Mouse (Mus musculus) ES-Bruce4 (cell line): ENCODE results near the gene Eapp. TPM values are rescaled to one million over a fixed set of nuclear protein-coding genes. Genes with fewer than 3 reads are reported as not detected.
A peak's percentile ranks its signal among the peaks of the same experiment; 100 is the strongest.

Experiments
- H3K27ac ChIP-seq: 2 replicates; pipeline ENCODE4 v1.5.1; 2012; ENCODE audit warnings: low read length, inconsistent platforms; ENCODE audit not compliant: insufficient read depth
- H3K27me3 ChIP-seq: 2 replicates; pipeline ENCODE4 v1.6.1; 2012; ENCODE audit warnings: mild to moderate bottlenecking, low read length, inconsistent platforms; ENCODE audit not compliant: control insufficient read depth, poor library complexity, insufficient read depth, severe bottlenecking
- H3K36me3 ChIP-seq: 2 replicates; pipeline ENCODE4 v1.6.1; 2012; ENCODE audit warnings: inconsistent platforms, mild to moderate bottlenecking, low read length, moderate library complexity; ENCODE audit not compliant: control insufficient read depth, poor library complexity, insufficient read depth, severe bottlenecking
- H3K4me1 ChIP-seq: one replicate; pipeline ENCODE4 v1.8.1; 2011; ENCODE audit warnings: low read length; ENCODE audit not compliant: control insufficient read depth, insufficient read depth
- H3K4me3 ChIP-seq: 2 replicates; pipeline ENCODE4 v1.5.1; 2011; ENCODE audit warnings: low read depth, mild to moderate bottlenecking, low read length
- H3K9ac ChIP-seq: 2 replicates; pipeline ENCODE4 v1.6.1; 2012; ENCODE audit warnings: low read depth, mild to moderate bottlenecking, inconsistent platforms; ENCODE audit not compliant: poor library complexity, severe bottlenecking
- H3K9me3 ChIP-seq: replicated peaks from 2 replicates; pipeline ENCODE4 v1.6.1; 2012; ENCODE audit warnings: mild to moderate bottlenecking, low read length, inconsistent platforms; ENCODE audit not compliant: control insufficient read depth, poor library complexity, insufficient read depth, severe bottlenecking
- CTCF ChIP-seq: IDR thresholded peaks from one replicate; pipeline ENCODE4 v1.8.1; 2011; ENCODE audit warnings: low read depth, low read length
- EP300 ChIP-seq: IDR thresholded peaks from 2 replicates; pipeline ENCODE4 v1.6.1; 2011; ENCODE audit warnings: low read depth, low read length; ENCODE audit not compliant: insufficient read depth
- POLR2A ChIP-seq: IDR thresholded peaks from one replicate; pipeline ENCODE4 v1.8.1; 2011; ENCODE audit warnings: low read length; ENCODE audit not compliant: insufficient read depth
- polyA plus RNA-seq: library from polyadenylated mRNA; stranded (reverse); fragments of >200 nt; gene quantifications from 2 replicates; pipeline ENCODE4 v1.2.4, GENCODE M21; 2011; ENCODE audit warnings: low read depth; ENCODE audit not compliant: missing spikeins, insufficient read depth, insufficient read length

Gene Eapp
- polyA plus RNA-seq, 1 experiment, result 46.6 TPM

- H3K27ac ChIP-seq, result no peak overlapping the region; the same call in 1 of the 2 replicates
- H3K36me3 ChIP-seq, result 0 out of 2 replicates have a peak, but pooled peaks cover under 1% of the 10 kb centered on the region
- no peaks in the 10 kb centered on the region for H3K27me3 ChIP-seq
- no peaks in the 10 kb centered on the region for H3K9me3 ChIP-seq
- H3K4me1 ChIP-seq, result no peaks in the 10 kb centered on the region
- peak overlapping the region; percentile 69 for H3K9ac ChIP-seq
- peak overlapping the region; percentile 83 for H3K4me3 ChIP-seq
- peak; percentile 100 for TF ChIP-seq POLR2A
- peak; percentile 65; the same call in 1 of the 2 replicates for TF ChIP-seq EP300
- no peak for TF ChIP-seq CTCF
Measured at GRCm38 (mm10) chr12:54696242-54697002, 725 bp upstream of the Eapp start.

GRCm38 (mm10) chr12:54694847-54695510, 718 bp downstream of the Eapp start:
- Histone ChIP-seq H3K36me3 (peaks cover 7% of the 10 kb centered on the region; the same call in 1 of the 2 replicates), H3K27ac (no peak overlapping the region)

GRCm38 (mm10) chr12:54689082-54689481, 6.6 kb downstream of the Eapp start:
- H3K9me3 ChIP-seq, result no peaks in the 10 kb centered on the region
- H3K4me3 ChIP-seq, result no peak overlapping the region
- no peak overlapping the region for H3K27ac ChIP-seq
- TF ChIP-seq POLR2A, result no peak
- TF ChIP-seq CTCF, result no peak
- no peak for TF ChIP-seq EP300
- H3K36me3 ChIP-seq, result peaks cover 26% of the 10 kb centered on the region
- H3K4me1 ChIP-seq, result no peaks in the 10 kb centered on the region
- H3K9ac ChIP-seq, result no peak overlapping the region
- no peaks in the 10 kb centered on the region for H3K27me3 ChIP-seq

More at GRCm38 (mm10) chr12:54694847-54695510, 718 bp downstream of the Eapp start:
- H3K4me1 ChIP-seq, result no peaks in the 10 kb centered on the region
- no peak for TF ChIP-seq POLR2A
- H3K9ac ChIP-seq, result peak overlapping the region; percentile 69
- H3K9me3 ChIP-seq, result no peaks in the 10 kb centered on the region
- no peaks in the 10 kb centered on the region for H3K27me3 ChIP-seq
- peak overlapping the region; percentile 78 for H3K4me3 ChIP-seq

GRCm38 (mm10) chr12:54683182-54683581, 12.5 kb downstream of the Eapp start:
- Histone ChIP-seq H3K36me3 (peaks cover 11% of the 10 kb centered on the region), H3K4me3 (no peak overlapping the region), H3K9me3 (no peaks in the 10 kb centered on the region), H3K4me1 (no peaks in the 10 kb centered on the region), H3K27me3 (no peaks in the 10 kb centered on the region), H3K27ac (no peak overlapping the region), H3K9ac (no peak overlapping the region)
- TF ChIP-seq EP300 (no peak), CTCF (peak; percentile 34)

- H3K4me3 ChIP-seq, result no peak overlapping the region
- H3K27ac ChIP-seq, result no peak overlapping the region
- no peaks in the 10 kb centered on the region for H3K9me3 ChIP-seq
- no peaks in the 10 kb centered on the region for H3K27me3 ChIP-seq
- H3K36me3 ChIP-seq, result peaks cover 13% of the 10 kb centered on the region
- no peak overlapping the region for H3K9ac ChIP-seq
- no peaks in the 10 kb centered on the region for H3K4me1 ChIP-seq
- no peak for TF ChIP-seq CTCF
- TF ChIP-seq POLR2A, result no peak
- no peak for TF ChIP-seq EP300
Measured at GRCm38 (mm10) chr12:54676709-54677108, 19.0 kb downstream of the Eapp start.

GRCm38 (mm10) chr12:54675396-54675795, 20.3 kb downstream of the Eapp start:
- Histone ChIP-seq H3K4me3 (no peak overlapping the region), H3K36me3 (peaks cover 13% of the 10 kb centered on the region), H3K9ac (no peak overlapping the region), H3K27ac (no peak overlapping the region), H3K4me1 (no peaks in the 10 kb centered on the region), H3K27me3 (no peaks in the 10 kb centered on the region), H3K9me3 (no peaks in the 10 kb centered on the region)
- no peak for TF ChIP-seq EP300
- TF ChIP-seq POLR2A, result no peak
- TF ChIP-seq CTCF, result no peak
